Mouse (Mus musculus): Measurements from ENCODE around the gene Olfr1189. TPM values are rescaled to one million over a fixed set of nuclear protein-coding genes. Genes with fewer than 3 reads are reported as not detected.

The Olfr1189 gene
- not detected for polyA plus RNA-seq (2014; fragmentation: Illumina TruSeq; extraction: RNeasy Lipid Tissue Mini Kit (QIAGEN cat#74804); ENCODE audit: low read depth, low replicate concordance)

GRCm38 (mm10) chr2:88586154-88586553, at the start of gene Olfr1189:
Gene Olfr1189, plus strand, starts transcription at chr2:88586454.

GRCm38 (mm10) chr2:88556635-88557034, 29.6 kb upstream of the Olfr1189 start, which contains the start of gene Olfr1188:
Gene Olfr1188, plus strand, starts transcription at chr2:88556935.

GRCm38 (mm10) chr2:88640242-88640641, 54.0 kb downstream of the Olfr1189 start, which contains the start of gene Olfr1191-ps1:
Gene Olfr1191-ps1, plus strand, starts transcription at chr2:88640542.

Other genes with a start within 250 kb of the Olfr1189 start
- not detected for gene Olfr1176, start 249.7 kb upstream of the Olfr1189 start, polyA plus RNA-seq (2014; fragmentation: Illumina TruSeq; extraction: RNeasy Lipid Tissue Mini Kit (QIAGEN cat#74804); ENCODE audit: low read depth, low replicate concordance)
- not detected for gene Olfr1177-ps, start 240.0 kb upstream of the Olfr1189 start, polyA plus RNA-seq (2014; fragmentation: Illumina TruSeq; extraction: RNeasy Lipid Tissue Mini Kit (QIAGEN cat#74804); ENCODE audit: low read depth, low replicate concordance)
- gene Olfr1178, start 199.4 kb upstream of the Olfr1189 start, polyA plus RNA-seq (2014; fragmentation: Illumina TruSeq; extraction: RNeasy Lipid Tissue Mini Kit (QIAGEN cat#74804); ENCODE audit: low read depth, low replicate concordance): not detected
- gene Olfr1179, start 180.0 kb upstream of the Olfr1189 start, polyA plus RNA-seq (2014; fragmentation: Illumina TruSeq; extraction: RNeasy Lipid Tissue Mini Kit (QIAGEN cat#74804); ENCODE audit: low read depth, low replicate concordance): not detected
- gene Olfr1180, start 167.3 kb upstream of the Olfr1189 start, polyA plus RNA-seq (2014; fragmentation: Illumina TruSeq; extraction: RNeasy Lipid Tissue Mini Kit (QIAGEN cat#74804); ENCODE audit: low read depth, low replicate concordance): not detected
- gene Olfr1181, start 160.3 kb upstream of the Olfr1189 start, polyA plus RNA-seq (2014; fragmentation: Illumina TruSeq; extraction: RNeasy Lipid Tissue Mini Kit (QIAGEN cat#74804); ENCODE audit: low read depth, low replicate concordance): not detected
- gene Gm13757, start 137.3 kb upstream of the Olfr1189 start, polyA plus RNA-seq (2014; fragmentation: Illumina TruSeq; extraction: RNeasy Lipid Tissue Mini Kit (QIAGEN cat#74804); ENCODE audit: low read depth, low replicate concordance): not detected
- gene Olfr1183, start 131.6 kb upstream of the Olfr1189 start, polyA plus RNA-seq (2014; fragmentation: Illumina TruSeq; extraction: RNeasy Lipid Tissue Mini Kit (QIAGEN cat#74804); ENCODE audit: low read depth, low replicate concordance): not detected
- gene Olfr1184, start 102.9 kb upstream of the Olfr1189 start, polyA plus RNA-seq (2014; fragmentation: Illumina TruSeq; extraction: RNeasy Lipid Tissue Mini Kit (QIAGEN cat#74804); ENCODE audit: low read depth, low replicate concordance): not detected
- gene Olfr1185-ps1, start 93.1 kb upstream of the Olfr1189 start, polyA plus RNA-seq (2014; fragmentation: Illumina TruSeq; extraction: RNeasy Lipid Tissue Mini Kit (QIAGEN cat#74804); ENCODE audit: low read depth, low replicate concordance): not detected
- not detected for gene Olfr1186, start 67.9 kb upstream of the Olfr1189 start, polyA plus RNA-seq (2014; fragmentation: Illumina TruSeq; extraction: RNeasy Lipid Tissue Mini Kit (QIAGEN cat#74804); ENCODE audit: low read depth, low replicate concordance)
- gene Olfr1188, start 29.5 kb upstream of the Olfr1189 start, polyA plus RNA-seq (2014; fragmentation: Illumina TruSeq; extraction: RNeasy Lipid Tissue Mini Kit (QIAGEN cat#74804); ENCODE audit: low read depth, low replicate concordance): not detected
- gene Olfr1191-ps1, start 54.1 kb downstream of the Olfr1189 start, polyA plus RNA-seq (2014; fragmentation: Illumina TruSeq; extraction: RNeasy Lipid Tissue Mini Kit (QIAGEN cat#74804); ENCODE audit: low read depth, low replicate concordance): not detected
- not detected for gene Olfr1192-ps1, start 62.1 kb downstream of the Olfr1189 start, polyA plus RNA-seq (2014; fragmentation: Illumina TruSeq; extraction: RNeasy Lipid Tissue Mini Kit (QIAGEN cat#74804); ENCODE audit: low read depth, low replicate concordance)
- gene Olfr1193, start 89.2 kb downstream of the Olfr1189 start, polyA plus RNA-seq (2014; fragmentation: Illumina TruSeq; extraction: RNeasy Lipid Tissue Mini Kit (QIAGEN cat#74804); ENCODE audit: low read depth, low replicate concordance): not detected
- not detected for gene Olfr1195, start 102.7 kb downstream of the Olfr1189 start, polyA plus RNA-seq (2014; fragmentation: Illumina TruSeq; extraction: RNeasy Lipid Tissue Mini Kit (QIAGEN cat#74804); ENCODE audit: low read depth, low replicate concordance)
- not detected for gene Olfr1196, start 118.1 kb downstream of the Olfr1189 start, polyA plus RNA-seq (2014; fragmentation: Illumina TruSeq; extraction: RNeasy Lipid Tissue Mini Kit (QIAGEN cat#74804); ENCODE audit: low read depth, low replicate concordance)
- gene Olfr1197, start 145.9 kb downstream of the Olfr1189 start, polyA plus RNA-seq (2014; fragmentation: Illumina TruSeq; extraction: RNeasy Lipid Tissue Mini Kit (QIAGEN cat#74804); ENCODE audit: low read depth, low replicate concordance): not detected
- gene Olfr1198, start 164.9 kb downstream of the Olfr1189 start, polyA plus RNA-seq (2014; fragmentation: Illumina TruSeq; extraction: RNeasy Lipid Tissue Mini Kit (QIAGEN cat#74804); ENCODE audit: low read depth, low replicate concordance): not detected
- not detected for gene Olfr1199, start 174.0 kb downstream of the Olfr1189 start, polyA plus RNA-seq (2014; fragmentation: Illumina TruSeq; extraction: RNeasy Lipid Tissue Mini Kit (QIAGEN cat#74804); ENCODE audit: low read depth, low replicate concordance)
- gene Olfr1200, start 184.0 kb downstream of the Olfr1189 start, polyA plus RNA-seq (2014; fragmentation: Illumina TruSeq; extraction: RNeasy Lipid Tissue Mini Kit (QIAGEN cat#74804); ENCODE audit: low read depth, low replicate concordance): not detected
- gene Olfr1201, start 206.6 kb downstream of the Olfr1189 start, polyA plus RNA-seq (2014; fragmentation: Illumina TruSeq; extraction: RNeasy Lipid Tissue Mini Kit (QIAGEN cat#74804); ENCODE audit: low read depth, low replicate concordance): not detected
- gene Olfr1202, start 228.0 kb downstream of the Olfr1189 start, polyA plus RNA-seq (2014; fragmentation: Illumina TruSeq; extraction: RNeasy Lipid Tissue Mini Kit (QIAGEN cat#74804); ENCODE audit: low read depth, low replicate concordance): not detected
- gene Olfr1205, start 243.3 kb downstream of the Olfr1189 start, polyA plus RNA-seq (2014; fragmentation: Illumina TruSeq; extraction: RNeasy Lipid Tissue Mini Kit (QIAGEN cat#74804); ENCODE audit: low read depth, low replicate concordance): not detected

All from liver, adult 10 weeks (tissue).